Mouse (Mus musculus) heart, adult 8-10 months (tissue): ENCODE measurements at regions not wholly inside any gene's neighbourhood (a gene's known extent, or its start where the extent isn't known, plus 50 kb on each side); places are given as distances from the start of the nearest gene placed in this dataset.
"Not testable (repeated sequence)": the region's sequence is repeated elsewhere in the genome, so short reads cannot be mapped to it uniquely, and the experiment has no call there.

ENCODE experiments used
- DNase-seq: peaks from one replicate; pipeline ENCODE4 v3.0.0; 2022; ENCODE audit warnings: low spot score

GRCm38 (mm10) chr3:68794380-68795014 lies 74.9 kb upstream of the 1110032F04Rik start:
- no peak for DNase-seq

DNA sequence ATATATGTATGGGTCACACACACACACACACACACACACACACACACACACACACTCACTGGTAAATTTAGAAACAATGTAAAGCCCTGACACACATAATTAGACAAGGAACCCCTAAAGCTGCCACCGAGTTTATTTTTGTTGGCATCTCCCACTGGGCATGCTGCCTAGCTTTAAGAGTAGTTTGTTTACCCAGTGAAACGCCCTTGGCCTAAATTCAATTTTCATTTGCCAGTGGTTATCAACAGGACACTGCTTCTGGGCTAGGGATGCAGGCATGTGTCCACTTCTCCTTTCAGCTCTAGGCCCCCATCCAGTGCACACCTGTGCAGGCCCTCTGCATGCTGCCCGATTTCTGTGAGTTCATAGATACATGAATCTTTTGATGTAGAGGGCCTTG lies 73.7 kb upstream of the 1110032F04Rik start:
- peak; percentile 30 for DNase-seq

GRCm38 (mm10) chr3:68798408-68798807 lies 71.0 kb upstream of the 1110032F04Rik start:
- not testable (repeated sequence) for DNase-seq

DNA sequence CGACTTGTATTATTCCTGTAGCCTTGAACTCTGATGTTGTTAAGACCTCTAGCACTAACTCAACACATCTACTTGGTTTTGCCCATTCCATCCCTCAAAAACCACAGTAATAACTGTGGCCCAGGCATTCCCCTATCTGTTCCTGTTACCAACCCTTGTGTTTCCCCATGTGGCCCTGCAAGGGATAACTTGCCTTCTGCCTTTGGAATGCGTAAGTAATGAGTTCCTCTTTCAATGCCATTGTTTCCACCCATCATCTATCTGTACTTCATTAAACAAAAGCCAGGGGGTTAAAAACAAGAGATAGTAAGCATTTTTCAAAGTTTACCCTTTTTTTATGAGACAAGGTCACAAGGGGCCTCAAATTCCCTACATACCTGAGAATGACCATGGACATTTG lies 60.5 kb upstream of the 1110032F04Rik start:
- no peak for DNase-seq

- no peak for DNase-seq
These were observed 55.9 kb upstream of the 1110032F04Rik start for GRCm38 (mm10) chr3:68813461-68813860.

DNA sequence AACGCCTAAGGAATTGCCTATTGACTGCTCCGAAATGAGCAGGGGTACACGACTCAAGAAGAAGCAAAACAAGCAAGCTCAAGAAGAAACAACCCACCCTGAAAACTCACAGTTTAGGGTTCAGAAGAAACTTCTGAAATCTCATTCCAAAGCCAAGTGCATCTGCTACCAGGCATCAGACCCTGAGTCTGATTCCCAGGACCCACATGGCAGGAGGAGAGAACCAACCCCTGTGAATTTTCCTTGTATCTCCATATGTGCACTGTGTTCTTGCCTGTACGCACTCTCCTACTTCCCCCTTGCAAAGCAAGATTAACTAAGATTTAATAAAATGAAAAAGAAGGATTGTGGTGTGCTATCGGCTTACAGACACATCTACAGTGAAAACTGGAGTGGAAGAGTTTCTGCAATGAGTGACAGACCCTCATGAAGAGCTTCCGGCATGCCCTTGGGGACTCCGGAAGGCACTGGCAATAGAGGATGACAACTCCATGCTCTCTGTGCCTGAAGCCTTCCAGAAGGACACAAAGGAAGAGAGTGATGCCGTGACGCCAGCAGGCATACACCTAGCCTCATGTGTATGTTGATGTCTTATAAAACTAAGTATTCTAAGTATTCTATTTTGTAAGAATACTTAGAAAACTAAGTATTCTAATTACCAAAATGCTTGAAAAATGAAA lies 55.2 kb upstream of the 1110032F04Rik start:
- no peak for DNase-seq

DNA sequence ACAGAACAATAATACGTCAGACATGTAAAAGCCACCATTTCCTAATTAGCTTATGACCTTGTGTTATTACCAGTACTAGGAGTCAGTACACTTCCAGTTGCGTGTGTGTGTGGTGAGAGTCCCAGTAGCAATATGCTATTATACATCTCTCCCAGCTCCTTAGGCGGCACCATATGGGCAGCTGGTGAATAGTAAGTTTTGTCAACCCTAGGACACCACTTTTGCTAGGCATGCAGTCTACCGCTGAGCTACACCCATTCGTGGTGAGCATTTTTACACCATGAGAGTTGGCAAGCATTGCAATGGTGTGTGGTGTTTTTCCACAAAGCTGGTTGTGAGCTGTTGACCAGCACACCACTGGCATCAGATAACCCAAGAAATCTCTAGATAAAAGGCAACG lies 53.8 kb upstream of the 1110032F04Rik start:
- no peak for DNase-seq

DNA sequence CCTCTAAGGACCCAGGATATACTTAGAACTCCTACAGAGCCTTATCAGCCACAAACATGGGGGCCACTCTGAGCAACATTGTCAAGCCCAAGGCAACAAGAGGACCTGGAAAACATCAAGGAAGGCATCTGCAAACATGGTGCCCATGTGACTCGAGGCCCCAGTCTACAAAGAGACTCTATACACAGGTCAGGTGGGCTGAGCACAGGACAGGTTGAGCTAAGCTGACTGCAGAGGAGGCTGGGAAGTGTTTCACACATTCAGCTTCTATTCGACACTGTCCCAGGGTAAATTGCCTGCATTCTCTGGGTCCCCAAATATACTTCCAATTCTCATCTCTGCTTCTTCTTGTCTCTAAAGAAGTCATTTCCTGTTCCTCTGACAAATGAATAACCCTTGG lies 52.1 kb upstream of the 1110032F04Rik start:
- no peak for DNase-seq
